Mouse (Mus musculus) forebrain, embryonic 12.5 days (tissue): ENCODE measurements around the gene Odf2l. TPM values are rescaled to one million over a fixed set of nuclear protein-coding genes. Genes with fewer than 3 reads are reported as not detected.

Experiments
- ATAC-seq: fragments of 200-750 bp; cut with Nextera tagmentation; 2 replicates; pipeline ENCODE4 v1.8.0; 2017; ENCODE audit warnings: moderate TSS enrichment; ENCODE audit not compliant: low FRiP score
- H3K27ac ChIP-seq: fragments of 300-500 bp; sonication (generic); 2 replicates; pipeline ENCODE4 v1.5.1; 2016; ENCODE audit warnings: mild to moderate bottlenecking
- H3K27me3 ChIP-seq: fragments of 300-500 bp; sonication (generic); 2 replicates; pipeline ENCODE4 v1.6.1; 2016; ENCODE audit warnings: mild to moderate bottlenecking
- H3K36me3 ChIP-seq: fragments of 300-500 bp; sonication (generic); replicated peaks from 2 replicates; pipeline ENCODE4 v1.6.1; 2016; ENCODE audit warnings: mild to moderate bottlenecking
- H3K4me1 ChIP-seq: fragments of 300-500 bp; sonication (generic); 2 replicates; pipeline ENCODE4 v1.6.1; 2016
- H3K4me2 ChIP-seq: fragments of 300-500 bp; sonication (generic); 2 replicates; pipeline ENCODE4 v1.6.1; 2016; ENCODE audit warnings: mild to moderate bottlenecking, moderate library complexity
- H3K4me3 ChIP-seq: fragments of 300-500 bp; sonication (generic); replicated peaks from 2 replicates; pipeline ENCODE4 v1.5.1; 2016; ENCODE audit warnings: mild to moderate bottlenecking
- H3K9ac ChIP-seq: fragments of 300-500 bp; sonication (generic); 2 replicates; pipeline ENCODE4 v1.6.1; 2016; ENCODE audit warnings: mild to moderate bottlenecking
- H3K9me3 ChIP-seq: fragments of 300-500 bp; sonication (generic); 2 replicates; pipeline ENCODE4 v1.6.1; 2016
- WGBS: fragments of 180-500 bp; shearing (Covaris S2); methylation state at CpG from one replicate; pipeline ENCODE4 v1.1.7; 2016; 5-methylcytosine and 5-hydroxymethylcytosine counted together
- polyA plus RNA-seq: library from polyadenylated mRNA; unstranded; fragments of >200 nt; fragmentation: Nextera tagmentation; extraction: Ambion mirVana; gene quantifications from 2 replicates; pipeline ENCODE4 v1.2.1, GENCODE M21; 2016

Odf2l gene
- polyA plus RNA-seq, 1 experiment from 2014 or later: 31.3 TPM

- ATAC-seq: no peak
- Histone ChIP-seq H3K4me1 (no peaks in the 10 kb centered on the region), H3K9ac (no peak overlapping the region), H3K4me2 (no peak overlapping the region), H3K4me3 (no peak overlapping the region), H3K9me3 (no peaks in the 10 kb centered on the region), H3K36me3 (no peaks in the 10 kb centered on the region), H3K27me3 (no peaks in the 10 kb centered on the region), H3K27ac (no peak overlapping the region)
- WGBS: 86% methylated on average over 4 of the region's 4 CpGs
These were observed 53.1 kb downstream of the Odf2l start for GRCm38 (mm10) chr3:145171390-145172060.

GRCm38 (mm10) chr3:145184645-145185044, 66.3 kb downstream of the Odf2l start:
- H3K4me1 ChIP-seq: no peaks in the 10 kb centered on the region
- H3K36me3 ChIP-seq: no peaks in the 10 kb centered on the region
- no peak overlapping the region for H3K9ac ChIP-seq
- no peaks in the 10 kb centered on the region for H3K9me3 ChIP-seq
- H3K4me3 ChIP-seq: no peak overlapping the region
- ATAC-seq: no peak
- H3K27ac ChIP-seq: no peak overlapping the region
- H3K4me2 ChIP-seq: no peak overlapping the region
- H3K27me3 ChIP-seq: no peaks in the 10 kb centered on the region

DNA sequence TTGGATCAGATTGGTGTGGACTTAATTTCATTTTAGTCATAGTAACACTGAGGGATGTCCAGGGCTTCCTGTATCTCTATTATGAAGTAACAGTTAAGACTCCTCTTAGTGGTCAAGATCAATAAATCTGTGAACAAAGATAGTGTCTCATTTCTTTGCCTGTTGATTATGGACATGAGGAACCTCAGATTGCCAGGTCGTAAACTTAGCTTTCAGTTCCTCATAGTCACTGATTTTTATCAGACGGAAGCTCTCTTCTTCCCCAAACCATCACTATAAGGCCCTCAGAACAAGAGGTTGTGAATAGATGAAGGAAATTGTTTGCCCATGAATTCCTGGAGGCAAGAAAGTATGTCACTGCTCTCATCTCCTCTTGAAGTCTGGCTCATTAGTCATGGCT, 73.6 kb downstream of the Odf2l start:
- Histone ChIP-seq H3K4me3 (no peak overlapping the region), H3K4me1 (no peaks in the 10 kb centered on the region), H3K27ac (no peak overlapping the region), H3K9me3 (no peaks in the 10 kb centered on the region), H3K36me3 (no peaks in the 10 kb centered on the region), H3K9ac (no peak overlapping the region), H3K27me3 (no peaks in the 10 kb centered on the region), H3K4me2 (no peak overlapping the region)
- WGBS: 91% methylated on average over 2 of the region's 2 CpGs
- ATAC-seq: no peak

GRCm38 (mm10) chr3:145195240-145195923, 77.0 kb downstream of the Odf2l start:
- WGBS: 90% methylated on average over 8 of the region's 8 CpGs
- no peaks in the 10 kb centered on the region for H3K27me3 ChIP-seq
- no peaks in the 10 kb centered on the region for H3K4me1 ChIP-seq
- H3K4me2 ChIP-seq: no peak overlapping the region
- no peak overlapping the region for H3K27ac ChIP-seq
- no peak overlapping the region for H3K9ac ChIP-seq
- no peak for ATAC-seq
- no peaks in the 10 kb centered on the region for H3K9me3 ChIP-seq
- no peaks in the 10 kb centered on the region for H3K36me3 ChIP-seq
- H3K4me3 ChIP-seq: no peak overlapping the region

GRCm38 (mm10) chr3:145198050-145198449, 79.7 kb downstream of the Odf2l start:
- H3K9ac ChIP-seq: no peak overlapping the region
- no peaks in the 10 kb centered on the region for H3K36me3 ChIP-seq
- no peak for ATAC-seq
- WGBS: 75% methylated on average over 2 of the region's 2 CpGs
- H3K27me3 ChIP-seq: no peaks in the 10 kb centered on the region
- no peaks in the 10 kb centered on the region for H3K4me1 ChIP-seq
- no peaks in the 10 kb centered on the region for H3K9me3 ChIP-seq
- no peak overlapping the region for H3K27ac ChIP-seq
- no peak overlapping the region for H3K4me2 ChIP-seq
- no peak overlapping the region for H3K4me3 ChIP-seq

Other genes with a start within 250 kb of the Odf2l start
- gene Clca4b, start 186.1 kb upstream of the Odf2l start, polyA plus RNA-seq: not detected in 2 replicates
- gene Clca4a, start 143.5 kb upstream of the Odf2l start, polyA plus RNA-seq: 0.06 TPM in 1 of 2 replicates, not detected in the other
- 0.06 TPM in 1 of 2 replicates, not detected in the other for gene Clca1, start 85.8 kb upstream of the Odf2l start, polyA plus RNA-seq
- 0.15 and 0.19 TPM in 2 replicates for gene Clca2, start 19.1 kb upstream of the Odf2l start, polyA plus RNA-seq
- gene Col24a1, start 173.9 kb downstream of the Odf2l start, polyA plus RNA-seq: 0.36 and 1.3 TPM in 2 replicates